Mouse (Mus musculus) ES-Bruce4 (cell line): ENCODE measurements around the gene Nfkbiz. TPM values are rescaled to one million over a fixed set of nuclear protein-coding genes. Genes with fewer than 3 reads are reported as not detected.

Experiments used
- H3K27ac ChIP-seq: 2 replicates; pipeline ENCODE4 v1.5.1; 2012; ENCODE audit warnings: low read length, inconsistent platforms; ENCODE audit not compliant: insufficient read depth
- H3K27me3 ChIP-seq: 2 replicates; pipeline ENCODE4 v1.6.1; 2012; ENCODE audit warnings: mild to moderate bottlenecking, low read length, inconsistent platforms; ENCODE audit not compliant: control insufficient read depth, poor library complexity, insufficient read depth, severe bottlenecking
- H3K36me3 ChIP-seq: 2 replicates; pipeline ENCODE4 v1.6.1; 2012; ENCODE audit warnings: inconsistent platforms, mild to moderate bottlenecking, low read length, moderate library complexity; ENCODE audit not compliant: control insufficient read depth, poor library complexity, insufficient read depth, severe bottlenecking
- H3K4me1 ChIP-seq: one replicate; pipeline ENCODE4 v1.8.1; 2011; ENCODE audit warnings: low read length; ENCODE audit not compliant: control insufficient read depth, insufficient read depth
- H3K4me3 ChIP-seq: 2 replicates; pipeline ENCODE4 v1.5.1; 2011; ENCODE audit warnings: low read depth, mild to moderate bottlenecking, low read length
- H3K9ac ChIP-seq: 2 replicates; pipeline ENCODE4 v1.6.1; 2012; ENCODE audit warnings: low read depth, mild to moderate bottlenecking, inconsistent platforms; ENCODE audit not compliant: poor library complexity, severe bottlenecking
- H3K9me3 ChIP-seq: replicated peaks from 2 replicates; pipeline ENCODE4 v1.6.1; 2012; ENCODE audit warnings: mild to moderate bottlenecking, low read length, inconsistent platforms; ENCODE audit not compliant: control insufficient read depth, poor library complexity, insufficient read depth, severe bottlenecking
- CTCF ChIP-seq: IDR thresholded peaks from one replicate; pipeline ENCODE4 v1.8.1; 2011; ENCODE audit warnings: low read depth, low read length
- EP300 ChIP-seq: IDR thresholded peaks from 2 replicates; pipeline ENCODE4 v1.6.1; 2011; ENCODE audit warnings: low read depth, low read length; ENCODE audit not compliant: insufficient read depth
- POLR2A ChIP-seq: IDR thresholded peaks from one replicate; pipeline ENCODE4 v1.8.1; 2011; ENCODE audit warnings: low read length; ENCODE audit not compliant: insufficient read depth
- polyA plus RNA-seq: library from polyadenylated mRNA; stranded (reverse); fragments of >200 nt; gene quantifications from 2 replicates; pipeline ENCODE4 v1.2.4, GENCODE M21; 2011; ENCODE audit warnings: low read depth; ENCODE audit not compliant: missing spikeins, insufficient read depth, insufficient read length

Nfkbiz gene
- polyA plus RNA-seq, 1 experiment: 6.0 TPM

GRCm38 (mm10) chr16:55822741-55823397 is 15.8 kb downstream of the Nfkbiz start:
- no peaks in the 10 kb centered on the region for H3K27me3 ChIP-seq
- H3K4me3 ChIP-seq: peak overlapping the region; percentile 58; the same call in 1 of the 2 replicates
- H3K4me1 ChIP-seq: peaks cover 6% of the 10 kb centered on the region
- H3K27ac ChIP-seq: peak overlapping the region; percentile 13; the same call in 1 of the 2 replicates
- peak overlapping the region; percentile 45 for H3K9ac ChIP-seq
- peaks cover 10% of the 10 kb centered on the region for H3K36me3 ChIP-seq
- no peaks in the 10 kb centered on the region for H3K9me3 ChIP-seq
- TF ChIP-seq POLR2A (no peak), CTCF (no peak)

GRCm38 (mm10) chr16:55821997-55822740 is 16.5 kb downstream of the Nfkbiz start:
- Histone ChIP-seq H3K27ac (no peak overlapping the region), H3K27me3 (no peaks in the 10 kb centered on the region), H3K4me3 (peak overlapping the region; percentile 97), H3K4me1 (peaks cover 6% of the 10 kb centered on the region), H3K9me3 (no peaks in the 10 kb centered on the region), H3K9ac (peak overlapping the region; percentile 92), H3K36me3 (peaks cover 14% of the 10 kb centered on the region)
- TF ChIP-seq POLR2A (peak; percentile 79), EP300 (no peak), CTCF (no peak)

GRCm38 (mm10) chr16:55821571-55821981 is 17.1 kb downstream of the Nfkbiz start:
- no peak for TF ChIP-seq POLR2A
- TF ChIP-seq CTCF: no peak
- TF ChIP-seq EP300: no peak
- H3K4me1 ChIP-seq: peaks cover 6% of the 10 kb centered on the region

GRCm38 (mm10) chr16:55820916-55821570 is 17.7 kb downstream of the Nfkbiz start:
- H3K9me3 ChIP-seq: no peaks in the 10 kb centered on the region
- no peaks in the 10 kb centered on the region for H3K27me3 ChIP-seq
- H3K4me1 ChIP-seq: peaks cover 6% of the 10 kb centered on the region
- peak overlapping the region; percentile 97 for H3K4me3 ChIP-seq
- H3K9ac ChIP-seq: peak overlapping the region; percentile 92
- no peak for TF ChIP-seq CTCF
- no peak for TF ChIP-seq EP300
- no peak for TF ChIP-seq POLR2A
- no peak overlapping the region for H3K27ac ChIP-seq
- peaks cover 21% of the 10 kb centered on the region for H3K36me3 ChIP-seq

More at GRCm38 (mm10) chr16:55821571-55821981, 17.1 kb downstream of the Nfkbiz start:
- no peak overlapping the region for H3K27ac ChIP-seq
- H3K36me3 ChIP-seq: peaks cover 18% of the 10 kb centered on the region
- H3K9ac ChIP-seq: peak overlapping the region; percentile 92
- H3K27me3 ChIP-seq: no peaks in the 10 kb centered on the region
- H3K9me3 ChIP-seq: no peaks in the 10 kb centered on the region
- peak overlapping the region; percentile 97 for H3K4me3 ChIP-seq

- H3K27ac ChIP-seq: no peak overlapping the region
Measured at GRCm38 (mm10) chr16:55820161-55820915, 18.4 kb downstream of the Nfkbiz start.

More at GRCm38 (mm10) chr16:55820161-55820915, 18.4 kb downstream of the Nfkbiz start:
- Histone ChIP-seq H3K4me1 (peaks cover 6% of the 10 kb centered on the region), H3K9me3 (no peaks in the 10 kb centered on the region), H3K36me3 (peaks cover 24% of the 10 kb centered on the region), H3K27me3 (no peaks in the 10 kb centered on the region), H3K9ac (peak overlapping the region; percentile 92), H3K4me3 (peak overlapping the region; percentile 70)
- no peak for TF ChIP-seq EP300
- TF ChIP-seq POLR2A: no peak
- no peak for TF ChIP-seq CTCF
